Mouse (Mus musculus) testis, adult 2 months (tissue): ENCODE measurements around the gene Lef1. TPM values are rescaled to one million over a fixed set of nuclear protein-coding genes. Genes with fewer than 3 reads are reported as not detected.
A peak's percentile ranks its signal among the peaks of the same experiment; 100 is the strongest.

Experiments
- H3K27ac ChIP-seq: fragments of 200-500 bp; 2 replicates; pipeline ENCODE4 v1.5.1; 2012; ENCODE audit warnings: low read depth, low read length; ENCODE audit not compliant: control insufficient read depth, insufficient read depth
- H3K27me3 ChIP-seq: fragments of 200-500 bp; 2 replicates; pipeline ENCODE4 v1.6.1; 2012; ENCODE audit warnings: mild to moderate bottlenecking, low read length, moderate library complexity; ENCODE audit not compliant: control insufficient read depth, insufficient read depth
- H3K36me3 ChIP-seq: fragments of 200-500 bp; 2 replicates; pipeline ENCODE4 v1.6.1; 2012; ENCODE audit warnings: mild to moderate bottlenecking, low read length; ENCODE audit not compliant: control insufficient read depth, insufficient read depth
- H3K4me1 ChIP-seq: fragments of 200-500 bp; 2 replicates; pipeline ENCODE4 v1.6.1; 2012; ENCODE audit warnings: low read length; ENCODE audit not compliant: control insufficient read depth, insufficient read depth
- H3K4me3 ChIP-seq: fragments of 200-500 bp; 2 replicates; pipeline ENCODE4 v1.5.1; 2012; ENCODE audit warnings: low read depth, mild to moderate bottlenecking, low read length, moderate library complexity, mixed read lengths; ENCODE audit not compliant: control insufficient read depth
- CTCF ChIP-seq: fragments of 200-500 bp; IDR thresholded peaks from 2 replicates; pipeline ENCODE4 v1.5.1; 2012; ENCODE audit warnings: low read depth, mild to moderate bottlenecking, inconsistent platforms, low read length, moderate library complexity; ENCODE audit not compliant: control insufficient read depth, insufficient read depth, insufficient replicate concordance
- POLR2A ChIP-seq: fragments of 200-500 bp; IDR thresholded peaks from 2 replicates; pipeline ENCODE4 v1.6.1; 2012; ENCODE audit warnings: low read depth, mild to moderate bottlenecking, inconsistent platforms, low read length, moderate library complexity; ENCODE audit not compliant: control insufficient read depth
- polyA plus RNA-seq: library from polyadenylated mRNA; depleted of rRNA; stranded (reverse); fragments of >200 nt; gene quantifications from 2 replicates; pipeline ENCODE4 v1.2.3, GENCODE M21; 2012

Gene Lef1
- polyA plus RNA-seq, 1 experiment = 84.7 TPM

DNA sequence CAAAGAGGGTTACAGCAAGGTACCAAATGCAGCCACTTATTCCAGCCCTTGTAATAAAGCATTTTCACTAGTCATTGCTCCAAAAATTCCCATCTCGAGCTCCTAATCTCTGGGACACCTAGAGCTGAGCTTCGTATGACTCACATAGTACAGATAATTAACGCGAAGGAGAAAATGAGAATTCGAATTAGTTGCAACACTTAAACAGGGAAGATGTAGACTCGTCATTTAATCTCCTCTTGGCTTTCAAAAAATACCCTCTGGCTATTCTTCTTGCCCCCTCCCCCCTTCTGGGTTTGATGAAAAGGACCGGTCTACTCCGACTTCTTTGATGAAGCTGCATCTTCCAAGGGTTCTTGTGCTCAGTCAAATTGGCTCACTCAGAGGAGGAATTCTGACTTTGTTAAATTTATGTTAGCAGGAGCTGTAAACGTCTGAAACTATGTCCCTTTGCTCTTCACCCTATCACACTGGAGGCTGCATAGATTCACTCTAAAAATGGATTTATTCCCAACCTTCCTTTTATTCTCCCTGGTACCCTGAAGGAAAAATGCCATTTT, 2.1 kb upstream of the Lef1 start:
- TF ChIP-seq CTCF (no peak), POLR2A (no peak)
- peaks cover 2% of the 10 kb centered on the region for H3K27me3 ChIP-seq
- no peak overlapping the region for H3K27ac ChIP-seq
- H3K4me3 ChIP-seq = no peak overlapping the region
- H3K36me3 ChIP-seq = no peaks in the 10 kb centered on the region
- peaks cover 37% of the 10 kb centered on the region for H3K4me1 ChIP-seq

DNA sequence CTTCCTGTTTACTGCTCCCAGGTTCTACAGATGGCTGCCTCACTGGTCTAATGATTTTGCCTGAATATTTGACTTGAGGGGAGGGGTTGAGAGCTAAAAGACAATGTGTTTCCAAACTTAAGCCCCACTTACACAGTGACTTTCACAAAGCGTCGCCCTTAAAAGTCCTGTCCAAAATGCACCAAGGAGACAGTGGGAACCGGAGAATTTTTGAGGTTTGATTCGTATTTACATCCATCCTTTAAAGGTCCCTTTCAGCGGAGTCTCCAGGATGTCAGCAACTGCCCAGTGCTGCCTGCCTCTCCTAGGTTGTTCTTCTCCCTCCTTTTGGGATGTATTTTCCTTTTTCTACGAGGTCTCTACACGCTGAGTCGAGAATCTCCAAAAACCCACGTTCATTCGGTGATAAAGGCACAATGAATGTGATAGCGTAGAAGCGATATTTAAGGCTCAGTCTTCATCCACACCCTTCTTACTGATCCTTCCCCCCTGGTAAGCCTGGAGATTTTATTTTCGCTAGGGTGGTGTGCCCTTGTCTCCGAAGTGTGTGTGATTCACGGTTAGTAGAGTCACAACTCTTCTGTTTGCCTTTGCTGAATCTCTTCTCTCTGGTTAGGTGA, 1.1 kb upstream of the Lef1 start:
- peaks cover 37% of the 10 kb centered on the region for H3K4me1 ChIP-seq
- no peak overlapping the region for H3K27ac ChIP-seq
- H3K27me3 ChIP-seq = peaks cover 2% of the 10 kb centered on the region

DNA sequence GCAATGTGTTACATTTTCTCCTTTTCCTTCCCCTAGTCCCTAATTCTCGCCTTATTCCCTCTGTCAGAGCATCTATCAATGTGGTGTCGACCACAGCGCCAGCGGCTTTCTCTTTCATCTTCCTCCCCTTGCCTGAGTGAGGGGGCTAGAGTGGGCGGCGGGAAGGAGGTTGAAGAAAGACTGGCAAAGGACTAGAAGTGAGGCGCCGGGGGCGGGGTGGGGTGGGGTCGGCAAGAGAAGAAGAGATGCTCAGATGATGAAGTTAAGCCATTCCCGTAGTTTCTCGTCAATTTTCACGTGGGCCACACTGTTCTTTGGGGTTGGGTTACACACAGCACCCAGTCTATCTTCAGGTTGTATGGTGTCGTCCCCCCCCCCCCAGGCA, 593 bp upstream of the Lef1 start:
- peaks cover 37% of the 10 kb centered on the region for H3K4me1 ChIP-seq
- no peaks in the 10 kb centered on the region for H3K36me3 ChIP-seq
- H3K27me3 ChIP-seq = peaks cover 2% of the 10 kb centered on the region
- peak overlapping the region; percentile 29 for H3K4me3 ChIP-seq
- no peak overlapping the region for H3K27ac ChIP-seq
- TF ChIP-seq POLR2A (no peak), CTCF (no peak)

More for the DNA sequence above, 1.1 kb upstream of the Lef1 start:
- TF ChIP-seq CTCF = no peak
- TF ChIP-seq POLR2A = no peak
- Histone ChIP-seq H3K4me3 (peak overlapping the region; percentile 29; the same call in 1 of the 2 replicates), H3K36me3 (no peaks in the 10 kb centered on the region)

DNA sequence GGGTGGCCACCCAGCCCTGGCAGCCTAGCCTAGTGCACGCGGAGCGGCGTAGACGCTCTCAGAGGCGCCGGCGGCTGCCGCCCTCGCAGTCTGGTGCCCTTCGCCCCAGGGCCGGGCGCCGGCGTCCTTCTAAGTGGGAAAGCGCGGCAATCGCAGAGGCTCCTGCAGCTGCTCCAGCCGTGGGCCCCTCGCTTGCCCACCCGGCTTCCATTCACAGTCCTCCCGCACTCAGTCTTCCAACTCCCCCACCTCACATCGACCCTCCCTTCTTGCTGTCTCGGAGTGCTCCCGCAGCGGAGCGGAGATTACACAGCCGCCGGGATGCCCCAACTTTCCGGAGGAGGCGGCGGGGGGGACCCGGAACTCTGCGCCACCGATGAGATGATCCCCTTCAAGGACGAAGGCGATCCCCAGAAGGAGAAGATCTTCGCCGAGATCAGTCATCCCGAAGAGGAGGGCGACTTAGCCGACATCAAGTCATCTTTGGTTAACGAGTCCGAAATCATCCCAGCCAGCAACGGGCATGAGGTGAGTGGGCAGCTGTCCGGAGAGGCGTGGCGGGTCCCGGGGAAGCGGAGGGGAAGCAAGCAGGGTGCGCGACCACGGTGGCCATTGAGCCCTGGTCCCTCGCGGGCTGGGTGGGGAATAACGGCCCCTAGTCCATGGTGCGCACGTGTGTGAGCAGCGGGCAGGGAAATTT, 1.0 kb downstream of the Lef1 start:
- Histone ChIP-seq H3K27me3 (peaks cover 2% of the 10 kb centered on the region), H3K27ac (peak overlapping the region; percentile 91), H3K4me1 (peaks cover 32% of the 10 kb centered on the region), H3K36me3 (no peaks in the 10 kb centered on the region), H3K4me3 (peak overlapping the region; percentile 93)
- TF ChIP-seq CTCF = no peak
- peak; percentile 1; the same call in 1 of the 2 replicates for TF ChIP-seq POLR2A

DNA sequence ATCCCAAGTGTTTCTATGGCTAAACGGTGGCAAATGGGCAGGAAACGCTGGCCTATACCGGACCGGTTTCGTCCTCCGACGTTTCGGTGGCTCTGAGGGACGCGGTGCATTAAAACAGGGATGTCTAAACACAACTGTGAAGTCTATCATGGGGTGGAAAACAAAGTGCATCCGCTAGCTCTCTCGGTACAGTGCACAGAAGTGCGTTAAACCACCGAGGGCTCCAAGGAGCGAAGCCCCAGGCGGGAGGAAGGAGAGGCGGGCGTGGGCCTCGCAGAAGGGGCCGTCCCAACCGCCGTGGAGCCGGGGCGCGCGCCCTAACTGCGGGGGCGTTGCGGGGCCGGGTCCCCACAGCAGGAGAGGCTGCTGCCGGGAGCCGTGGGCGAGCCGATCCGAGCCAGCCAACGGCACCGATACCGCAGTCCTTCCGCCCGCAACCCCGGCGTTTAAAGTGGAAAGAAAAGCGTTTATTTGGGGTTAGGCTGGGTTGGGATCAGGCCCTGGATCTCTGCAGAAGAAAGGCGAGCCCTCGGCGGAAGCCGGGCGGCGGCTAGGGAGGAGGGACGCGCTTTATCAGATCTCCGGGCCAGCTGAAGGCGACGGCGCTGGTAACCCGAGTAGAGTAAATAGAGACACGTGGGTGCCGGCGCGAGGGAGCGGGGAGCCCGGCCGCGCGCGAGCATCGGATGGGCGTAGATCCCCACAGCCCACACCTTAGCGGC, 1.7 kb downstream of the Lef1 start:
- Histone ChIP-seq H3K27me3 (peaks cover 2% of the 10 kb centered on the region), H3K4me3 (peak overlapping the region; percentile 93), H3K27ac (peak overlapping the region; percentile 91), H3K36me3 (no peaks in the 10 kb centered on the region), H3K4me1 (peaks cover 26% of the 10 kb centered on the region)
- TF ChIP-seq CTCF (no peak), POLR2A (peak; percentile 22)

DNA sequence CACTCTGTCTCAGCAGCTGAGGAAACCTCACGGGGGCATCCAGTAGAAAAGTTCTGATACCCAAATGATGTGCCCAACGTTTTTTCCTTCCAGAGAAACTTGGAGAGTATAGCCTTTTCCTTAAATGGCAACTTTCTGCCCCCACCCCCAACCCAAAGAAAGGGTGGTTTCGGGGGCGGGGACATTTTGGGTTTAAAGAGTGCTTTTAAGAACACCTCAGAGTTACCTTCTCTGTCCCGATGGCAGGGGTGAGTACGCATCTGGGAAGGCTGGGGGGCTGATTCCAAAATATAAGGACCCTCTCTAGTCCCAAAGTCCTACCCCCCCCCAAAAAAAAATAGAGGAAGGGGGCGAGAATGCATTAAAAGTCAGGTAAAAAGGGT, 2.3 kb downstream of the Lef1 start:
- Histone ChIP-seq H3K27ac (no peak overlapping the region; the same call in 1 of the 2 replicates), H3K4me1 (peaks cover 22% of the 10 kb centered on the region), H3K36me3 (no peaks in the 10 kb centered on the region), H3K4me3 (peak overlapping the region; percentile 93), H3K27me3 (peaks cover 2% of the 10 kb centered on the region)
- no peak for TF ChIP-seq POLR2A
- TF ChIP-seq CTCF = no peak

DNA sequence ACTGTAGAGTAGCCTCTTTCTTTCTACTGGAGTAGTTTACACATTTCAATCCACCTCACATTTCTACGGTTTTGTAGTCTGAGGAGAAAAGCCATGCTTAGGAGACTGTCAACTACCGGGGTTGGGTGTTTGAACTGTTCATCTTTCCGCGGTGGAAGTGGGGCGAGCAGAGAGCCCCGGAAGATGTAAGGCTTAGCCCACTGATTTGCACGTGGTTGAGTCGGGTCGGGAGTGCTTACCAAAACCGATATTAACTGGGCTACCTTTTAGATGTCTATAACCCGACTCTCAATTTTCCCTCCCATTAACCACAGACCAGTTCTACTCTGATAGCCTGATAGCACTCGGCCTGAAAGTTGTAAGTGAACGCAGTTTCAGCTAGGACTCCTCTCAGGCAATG, 2.8 kb downstream of the Lef1 start:
- H3K36me3 ChIP-seq = no peaks in the 10 kb centered on the region
- peaks cover 21% of the 10 kb centered on the region for H3K4me1 ChIP-seq
- no peak for TF ChIP-seq POLR2A
- TF ChIP-seq CTCF = no peak
- peaks cover 2% of the 10 kb centered on the region for H3K27me3 ChIP-seq
- no peak overlapping the region for H3K27ac ChIP-seq
- H3K4me3 ChIP-seq = peak overlapping the region; percentile 72
